Mouse (Mus musculus) limb, embryonic 12.5 days (tissue): ENCODE measurements around the gene Egf. TPM values are rescaled to one million over a fixed set of nuclear protein-coding genes. Genes with fewer than 3 reads are reported as not detected.

Source experiments
- ATAC-seq: fragments of 200-750 bp; cut with Nextera tagmentation; 2 replicates; pipeline ENCODE4 v1.8.0; 2017; ENCODE audit warnings: low read depth, moderate TSS enrichment; ENCODE audit not compliant: insufficient number of reproducible peaks, insufficient read depth, low FRiP score, low TSS enrichment
- H3K27ac ChIP-seq: fragments of 300-500 bp; sonication (generic); 2 replicates; pipeline ENCODE4 v1.5.1; 2016; ENCODE audit warnings: mild to moderate bottlenecking, moderate library complexity
- H3K27me3 ChIP-seq: fragments of 300-500 bp; sonication (generic); 2 replicates; pipeline ENCODE4 v1.6.1; 2016; ENCODE audit warnings: mild to moderate bottlenecking, moderate library complexity
- H3K36me3 ChIP-seq: fragments of 300-500 bp; sonication (generic); 2 replicates; pipeline ENCODE4 v1.6.1; 2016; ENCODE audit warnings: mild to moderate bottlenecking, moderate library complexity
- H3K4me1 ChIP-seq: fragments of 300-500 bp; sonication (generic); replicated peaks from 2 replicates; pipeline ENCODE4 v1.6.1; 2016
- H3K4me2 ChIP-seq: fragments of 300-500 bp; sonication (generic); 2 replicates; pipeline ENCODE4 v1.6.1; 2016; ENCODE audit warnings: mild to moderate bottlenecking, moderate library complexity
- H3K4me3 ChIP-seq: fragments of 300-500 bp; sonication (generic); replicated peaks from 2 replicates; pipeline ENCODE4 v1.5.1; 2016; ENCODE audit warnings: mild to moderate bottlenecking
- H3K9ac ChIP-seq: fragments of 300-500 bp; sonication (generic); replicated peaks from 2 replicates; pipeline ENCODE4 v1.6.1; 2016; ENCODE audit warnings: mild to moderate bottlenecking, moderate library complexity
- H3K9me3 ChIP-seq: fragments of 300-500 bp; sonication (generic); 2 replicates; pipeline ENCODE4 v1.6.1; 2016; ENCODE audit warnings: mild to moderate bottlenecking, moderate library complexity
- WGBS: fragments of 180-500 bp; shearing (Covaris S2); methylation state at CpG from one replicate; pipeline ENCODE4 v1.1.7; 2016; 5-methylcytosine and 5-hydroxymethylcytosine counted together
- polyA plus RNA-seq: library from polyadenylated mRNA; unstranded; fragments of >200 nt; fragmentation: Nextera tagmentation; extraction: Ambion mirVana; gene quantifications from 2 replicates; pipeline ENCODE4 v1.2.1, GENCODE M21; 2016

Gene Egf
- polyA plus RNA-seq, 1 experiment from 2014 or later, result 2.0 TPM

GRCm38 (mm10) chr3:129714542-129715145 lies 40.5 kb downstream of the Egf start:
- Histone ChIP-seq H3K36me3 (0 out of 2 replicates have a peak, but pooled peaks cover 5% of the 10 kb centered on the region), H3K27ac (no peak overlapping the region), H3K4me1 (peaks cover 7% of the 10 kb centered on the region; the same call in 1 of the 2 replicates), H3K9ac (no peak overlapping the region), H3K27me3 (no peaks in the 10 kb centered on the region), H3K4me3 (no peak overlapping the region), H3K9me3 (no peaks in the 10 kb centered on the region), H3K4me2 (no peak overlapping the region)
- ATAC-seq, result no peak
- 44% methylated on average over 15 of the region's 15 CpGs for WGBS

- Histone ChIP-seq H3K27me3 (no peaks in the 10 kb centered on the region), H3K4me2 (no peak overlapping the region), H3K4me3 (no peak overlapping the region), H3K27ac (no peak overlapping the region), H3K36me3 (no peaks in the 10 kb centered on the region), H3K9me3 (no peaks in the 10 kb centered on the region), H3K4me1 (no peaks in the 10 kb centered on the region), H3K9ac (no peak overlapping the region)
- ATAC-seq, result no peak
- 17% methylated on average over 5 of the region's 5 CpGs for whole genome bisulfite sequencing
Observed at GRCm38 (mm10) chr3:129708157-129708556, 47.0 kb downstream of the Egf start.

- Histone ChIP-seq H3K9me3 (no peaks in the 10 kb centered on the region), H3K9ac (no peak overlapping the region), H3K27me3 (no peaks in the 10 kb centered on the region), H3K36me3 (0 out of 2 replicates have a peak, but pooled peaks cover 3% of the 10 kb centered on the region), H3K27ac (no peak overlapping the region), H3K4me3 (no peak overlapping the region), H3K4me2 (no peak overlapping the region), H3K4me1 (no peaks in the 10 kb centered on the region)
- WGBS, result 75% methylated on average over 8 of the region's 8 CpGs
- ATAC-seq, result no peak
Observed at GRCm38 (mm10) chr3:129698882-129699281, 56.2 kb downstream of the Egf start.

DNA sequence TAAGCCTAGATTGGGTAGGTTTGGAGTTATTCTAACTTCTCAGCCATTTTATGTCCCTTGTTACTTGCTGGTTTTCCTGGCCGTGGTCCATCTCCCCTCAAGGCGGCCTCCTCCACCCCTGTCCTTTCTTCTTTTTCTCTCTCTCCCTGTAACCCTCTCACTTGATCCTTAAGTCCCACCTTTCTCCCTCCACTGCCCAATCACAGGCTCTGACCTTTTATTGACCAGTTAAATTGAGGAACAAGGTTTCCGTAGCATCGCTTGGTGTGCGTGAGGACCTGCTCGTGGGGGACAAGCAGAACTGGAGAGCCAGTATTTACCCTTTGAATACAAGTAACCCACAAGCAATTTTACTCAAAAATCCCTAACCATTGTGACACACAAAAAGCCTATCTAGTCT lies 56.8 kb downstream of the Egf start:
- Histone ChIP-seq H3K27ac (no peak overlapping the region), H3K4me2 (no peak overlapping the region), H3K4me1 (no peaks in the 10 kb centered on the region), H3K9ac (no peak overlapping the region), H3K4me3 (no peak overlapping the region), H3K36me3 (0 out of 2 replicates have a peak, but pooled peaks cover 3% of the 10 kb centered on the region), H3K9me3 (no peaks in the 10 kb centered on the region), H3K27me3 (no peaks in the 10 kb centered on the region)
- WGBS, result 71% methylated on average over 6 of the region's 6 CpGs
- no peak for ATAC-seq

- ATAC-seq, result no peak
- Histone ChIP-seq H3K27ac (no peak overlapping the region), H3K36me3 (0 out of 2 replicates have a peak, but pooled peaks cover 3% of the 10 kb centered on the region), H3K4me1 (no peaks in the 10 kb centered on the region), H3K4me3 (no peak overlapping the region), H3K9me3 (no peaks in the 10 kb centered on the region), H3K27me3 (no peaks in the 10 kb centered on the region), H3K4me2 (no peak overlapping the region), H3K9ac (no peak overlapping the region)
- 86% methylated on average over 10 of the region's 10 CpGs for WGBS
Observed at GRCm38 (mm10) chr3:129697691-129698090, 57.4 kb downstream of the Egf start.

- no peak overlapping the region for H3K9ac ChIP-seq
- no peaks in the 10 kb centered on the region for H3K4me1 ChIP-seq
- 91% methylated on average over 8 of the region's 8 CpGs for WGBS
- no peak overlapping the region for H3K27ac ChIP-seq
- H3K4me3 ChIP-seq, result no peak overlapping the region
- ATAC-seq, result no peak
- no peak overlapping the region for H3K4me2 ChIP-seq
- 0 out of 2 replicates have a peak, but pooled peaks cover 3% of the 10 kb centered on the region for H3K36me3 ChIP-seq
- no peaks in the 10 kb centered on the region for H3K9me3 ChIP-seq
- H3K27me3 ChIP-seq, result no peaks in the 10 kb centered on the region
Observed at GRCm38 (mm10) chr3:129695943-129696342, 59.2 kb downstream of the Egf start.

DNA sequence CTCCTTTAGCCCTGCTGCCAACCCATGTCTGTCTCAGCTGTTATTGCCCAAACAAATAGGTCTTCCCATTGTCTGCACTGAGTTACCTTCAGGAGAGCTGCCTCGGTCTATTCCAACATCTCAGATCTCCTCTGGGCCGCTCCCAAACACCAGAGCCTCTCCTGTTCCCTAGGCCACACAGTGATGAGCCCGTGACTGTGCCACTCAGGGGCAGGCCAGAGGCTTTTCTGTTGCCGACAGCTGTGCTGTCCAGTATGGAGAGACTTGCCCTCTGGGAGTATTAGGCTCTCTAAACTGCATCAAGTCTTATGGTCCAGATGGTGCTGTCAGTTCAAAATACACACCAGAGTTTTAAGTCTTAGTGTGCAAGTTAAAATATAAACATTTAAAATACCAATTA lies 61.5 kb downstream of the Egf start:
- H3K4me2 ChIP-seq, result no peak overlapping the region
- WGBS, result 75% methylated on average over 4 of the region's 4 CpGs
- ATAC-seq, result peak; percentile 60; the same call in 1 of the 2 replicates
- H3K9me3 ChIP-seq, result no peaks in the 10 kb centered on the region
- no peak overlapping the region for H3K9ac ChIP-seq
- no peak overlapping the region for H3K4me3 ChIP-seq
- no peaks in the 10 kb centered on the region for H3K27me3 ChIP-seq
- no peaks in the 10 kb centered on the region for H3K36me3 ChIP-seq
- no peaks in the 10 kb centered on the region for H3K4me1 ChIP-seq
- H3K27ac ChIP-seq, result no peak overlapping the region

- Histone ChIP-seq H3K4me1 (no peaks in the 10 kb centered on the region), H3K4me3 (no peak overlapping the region), H3K9me3 (no peaks in the 10 kb centered on the region), H3K27ac (no peak overlapping the region), H3K36me3 (no peaks in the 10 kb centered on the region), H3K9ac (no peak overlapping the region), H3K27me3 (no peaks in the 10 kb centered on the region), H3K4me2 (no peak overlapping the region)
- ATAC-seq, result no peak
- WGBS, result 62% methylated on average over 16 of the region's 16 CpGs
Observed at GRCm38 (mm10) chr3:129692816-129693215, 62.3 kb downstream of the Egf start.

GRCm38 (mm10) chr3:129687429-129687828 lies 67.7 kb downstream of the Egf start:
- H3K27ac ChIP-seq, result no peak overlapping the region
- no peaks in the 10 kb centered on the region for H3K4me1 ChIP-seq
- ATAC-seq, result no peak
- no peak overlapping the region for H3K4me2 ChIP-seq
- no peak overlapping the region for H3K4me3 ChIP-seq
- no peaks in the 10 kb centered on the region for H3K9me3 ChIP-seq
- no peaks in the 10 kb centered on the region for H3K36me3 ChIP-seq
- 67% methylated on average over 5 of the region's 5 CpGs for WGBS
- H3K27me3 ChIP-seq, result no peaks in the 10 kb centered on the region
- no peak overlapping the region for H3K9ac ChIP-seq

- Histone ChIP-seq H3K9me3 (no peaks in the 10 kb centered on the region), H3K4me2 (no peak overlapping the region), H3K27me3 (no peaks in the 10 kb centered on the region), H3K27ac (no peak overlapping the region), H3K36me3 (no peaks in the 10 kb centered on the region), H3K9ac (no peak overlapping the region), H3K4me1 (no peaks in the 10 kb centered on the region), H3K4me3 (no peak overlapping the region)
- WGBS, result 47% methylated on average over 8 of the region's 8 CpGs
- no peak for ATAC-seq
Observed at GRCm38 (mm10) chr3:129686698-129687333, 68.3 kb downstream of the Egf start.

GRCm38 (mm10) chr3:129686196-129686595 lies 68.9 kb downstream of the Egf start:
- no peak overlapping the region for H3K9ac ChIP-seq
- WGBS, result 80% methylated on average over 12 of the region's 12 CpGs
- no peak overlapping the region for H3K4me3 ChIP-seq
- no peaks in the 10 kb centered on the region for H3K27me3 ChIP-seq
- H3K36me3 ChIP-seq, result no peaks in the 10 kb centered on the region
- no peak overlapping the region for H3K27ac ChIP-seq
- no peak overlapping the region for H3K4me2 ChIP-seq
- no peaks in the 10 kb centered on the region for H3K4me1 ChIP-seq
- no peaks in the 10 kb centered on the region for H3K9me3 ChIP-seq
- no peak for ATAC-seq
